Mouse (Mus musculus) liver, embryonic 12.5 days (tissue): Measurements from ENCODE around the gene Nkiras2. TPM values are rescaled to one million over a fixed set of nuclear protein-coding genes. Genes with fewer than 3 reads are reported as not detected.
A peak's percentile ranks its signal among the peaks of the same experiment; 100 is the strongest.

ENCODE experiments used
- ATAC-seq: fragments of 200-750 bp; cut with Nextera tagmentation; 2 replicates; pipeline ENCODE4 v1.8.0; 2017; ENCODE audit warnings: moderate number of reproducible peaks, mild to moderate bottlenecking, moderate library complexity
- H3K27ac ChIP-seq: fragments of 300-500 bp; sonication (generic); 2 replicates; pipeline ENCODE4 v1.5.1; 2016; ENCODE audit warnings: mild to moderate bottlenecking
- H3K27me3 ChIP-seq: fragments of 300-500 bp; sonication (generic); replicated peaks from 2 replicates; pipeline ENCODE4 v1.6.1; 2016; ENCODE audit warnings: mild to moderate bottlenecking, moderate library complexity
- H3K36me3 ChIP-seq: fragments of 300-500 bp; sonication (generic); 2 replicates; pipeline ENCODE4 v1.6.1; 2016; ENCODE audit warnings: mild to moderate bottlenecking, moderate library complexity
- H3K4me1 ChIP-seq: fragments of 300-500 bp; sonication (generic); 2 replicates; pipeline ENCODE4 v1.6.1; 2016
- H3K4me2 ChIP-seq: fragments of 300-500 bp; sonication (generic); 2 replicates; pipeline ENCODE4 v1.6.1; 2016; ENCODE audit warnings: mild to moderate bottlenecking, moderate library complexity
- H3K4me3 ChIP-seq: fragments of 300-500 bp; sonication (generic); 2 replicates; pipeline ENCODE4 v1.5.1; 2016; ENCODE audit warnings: mild to moderate bottlenecking, moderate library complexity
- H3K9ac ChIP-seq: fragments of 300-500 bp; sonication (generic); 2 replicates; pipeline ENCODE4 v1.6.1; 2016; ENCODE audit warnings: mild to moderate bottlenecking, moderate library complexity
- H3K9me3 ChIP-seq: fragments of 300-500 bp; sonication (generic); replicated peaks from 2 replicates; pipeline ENCODE4 v1.6.1; 2016; ENCODE audit warnings: mild to moderate bottlenecking, moderate library complexity
- WGBS: fragments of 180-500 bp; shearing (Covaris S2); methylation state at CpG from one replicate; pipeline ENCODE4 v1.1.7; 2016; ENCODE audit not compliant: insufficient replicate concordance; 5-methylcytosine and 5-hydroxymethylcytosine counted together
- polyA plus RNA-seq: library from polyadenylated mRNA; unstranded; fragments of >200 nt; fragmentation: Nextera tagmentation; extraction: Ambion mirVana; gene quantifications from 2 replicates; pipeline ENCODE4 v1.2.1, GENCODE M21; 2016

Nkiras2 gene
- polyA plus RNA-seq, 1 experiment from 2014 or later = 22.5 TPM

GRCm38 (mm10) chr11:100619982-100620381 is 938 bp downstream of the Nkiras2 start, which contains the start of gene Dnajc7:
Gene Dnajc7, minus strand, starts transcription at chr11:100620168.
- H3K4me2 ChIP-seq = peak within 1 kb of the TSS; percentile 91
- 7% methylated on average over 11 of the region's 11 CpGs for WGBS
- peak within 1 kb of the TSS; percentile 89 for H3K9ac ChIP-seq
- peak; percentile 15 for ATAC-seq
- no peaks in the 10 kb centered on the region for H3K9me3 ChIP-seq
- H3K4me3 ChIP-seq = peak within 1 kb of the TSS; percentile 85
- H3K36me3 ChIP-seq = peaks cover 15% of the 10 kb centered on the region
- peaks cover 69% of the 10 kb centered on the region for H3K4me1 ChIP-seq
- no peaks in the 10 kb centered on the region for H3K27me3 ChIP-seq
- H3K27ac ChIP-seq = peak within 1 kb of the TSS; percentile 84

GRCm38 (mm10) chr11:100622714-100623113 is 3.7 kb downstream of the Nkiras2 start:
- peaks cover 30% of the 10 kb centered on the region for H3K36me3 ChIP-seq
- H3K4me3 ChIP-seq = peak overlapping the region; percentile 88
- peaks cover 64% of the 10 kb centered on the region for H3K4me1 ChIP-seq
- WGBS = under 1% methylated on average over 24 of the region's 24 CpGs
- H3K9ac ChIP-seq = peak overlapping the region; percentile 85
- peak; percentile 80 for ATAC-seq
- no peaks in the 10 kb centered on the region for H3K9me3 ChIP-seq
- H3K4me2 ChIP-seq = peak overlapping the region; percentile 83
- H3K27me3 ChIP-seq = no peaks in the 10 kb centered on the region
- H3K27ac ChIP-seq = peak overlapping the region; percentile 80

GRCm38 (mm10) chr11:100623867-100624266 is 4.8 kb downstream of the Nkiras2 start:
- Histone ChIP-seq H3K4me3 (peak overlapping the region; percentile 88), H3K36me3 (peaks cover 30% of the 10 kb centered on the region)

GRCm38 (mm10) chr11:100625754-100626700 is 7.0 kb downstream of the Nkiras2 start:
- peaks cover 61% of the 10 kb centered on the region for H3K4me1 ChIP-seq
- peak overlapping the region; percentile 10; the same call in 1 of the 2 replicates for H3K27ac ChIP-seq

More at GRCm38 (mm10) chr11:100623867-100624266, 4.8 kb downstream of the Nkiras2 start:
- H3K4me1 ChIP-seq = peaks cover 63% of the 10 kb centered on the region
- ATAC-seq = no peak
- H3K4me2 ChIP-seq = peak overlapping the region; percentile 83
- H3K27me3 ChIP-seq = 0 out of 2 replicates have a peak, but pooled peaks cover under 1% of the 10 kb centered on the region
- peak overlapping the region; percentile 45; the same call in 1 of the 2 replicates for H3K27ac ChIP-seq
- 52% methylated on average over 5 of the region's 5 CpGs for WGBS
- no peaks in the 10 kb centered on the region for H3K9me3 ChIP-seq
- peak overlapping the region; percentile 85 for H3K9ac ChIP-seq

GRCm38 (mm10) chr11:100626701-100627195 is 7.7 kb downstream of the Nkiras2 start:
- no peak overlapping the region for H3K4me3 ChIP-seq
- H3K27ac ChIP-seq = peak overlapping the region; percentile 16; the same call in 1 of the 2 replicates
- ATAC-seq = peak; percentile 69
- peaks cover 20% of the 10 kb centered on the region for H3K27me3 ChIP-seq
- H3K9me3 ChIP-seq = no peaks in the 10 kb centered on the region
- H3K9ac ChIP-seq = no peak overlapping the region
- 11% methylated on average over 9 of the region's 9 CpGs for WGBS
- peaks cover 61% of the 10 kb centered on the region for H3K4me1 ChIP-seq
- H3K36me3 ChIP-seq = peaks cover 30% of the 10 kb centered on the region
- H3K4me2 ChIP-seq = peak overlapping the region; percentile 35

More at GRCm38 (mm10) chr11:100625754-100626700, 7.0 kb downstream of the Nkiras2 start:
- peaks cover 30% of the 10 kb centered on the region for H3K36me3 ChIP-seq
- peaks cover 20% of the 10 kb centered on the region for H3K27me3 ChIP-seq
- no peak overlapping the region for H3K9ac ChIP-seq
- H3K4me2 ChIP-seq = peak overlapping the region; percentile 35; the same call in 1 of the 2 replicates
- 86% methylated on average over 23 of the region's 23 CpGs for WGBS
- ATAC-seq = no peak
- H3K4me3 ChIP-seq = no peak overlapping the region
- H3K9me3 ChIP-seq = no peaks in the 10 kb centered on the region

- 69% methylated on average over 5 of the region's 5 CpGs for WGBS
- H3K36me3 ChIP-seq = peaks cover 30% of the 10 kb centered on the region
- H3K27ac ChIP-seq = no peak overlapping the region
- no peak overlapping the region for H3K4me3 ChIP-seq
- peaks cover 31% of the 10 kb centered on the region for H3K27me3 ChIP-seq
- no peaks in the 10 kb centered on the region for H3K9me3 ChIP-seq
- no peak overlapping the region for H3K9ac ChIP-seq
- H3K4me1 ChIP-seq = peaks cover 55% of the 10 kb centered on the region
- H3K4me2 ChIP-seq = no peak overlapping the region
- no peak for ATAC-seq
These were observed 9.0 kb downstream of the Nkiras2 start for GRCm38 (mm10) chr11:100628056-100628455.

- Histone ChIP-seq H3K9me3 (no peaks in the 10 kb centered on the region), H3K4me1 (peaks cover 46% of the 10 kb centered on the region), H3K4me2 (no peak overlapping the region), H3K9ac (no peak overlapping the region), H3K27ac (no peak overlapping the region), H3K4me3 (no peak overlapping the region), H3K36me3 (peaks cover 30% of the 10 kb centered on the region), H3K27me3 (peaks cover 40% of the 10 kb centered on the region)
- 57% methylated on average over 13 of the region's 13 CpGs for WGBS
- no peak for ATAC-seq
These were observed 9.9 kb downstream of the Nkiras2 start for GRCm38 (mm10) chr11:100628862-100629352.

GRCm38 (mm10) chr11:100634530-100634929 is 15.5 kb downstream of the Nkiras2 start:
- WGBS = 57% methylated on average over 7 of the region's 7 CpGs
- Histone ChIP-seq H3K4me1 (no peaks in the 10 kb centered on the region), H3K27ac (no peak overlapping the region), H3K4me3 (no peak overlapping the region), H3K9me3 (no peaks in the 10 kb centered on the region), H3K9ac (no peak overlapping the region), H3K27me3 (peaks cover 87% of the 10 kb centered on the region), H3K4me2 (no peak overlapping the region), H3K36me3 (no peaks in the 10 kb centered on the region)
- no peak for ATAC-seq

- H3K4me3 ChIP-seq = peak overlapping the region; percentile 28
- no peaks in the 10 kb centered on the region for H3K9me3 ChIP-seq
- H3K27me3 ChIP-seq = peaks cover 93% of the 10 kb centered on the region
- no peak; the same call in 1 of the 2 replicates for ATAC-seq
- H3K27ac ChIP-seq = no peak overlapping the region
- H3K9ac ChIP-seq = no peak overlapping the region
- H3K36me3 ChIP-seq = no peaks in the 10 kb centered on the region
- H3K4me2 ChIP-seq = peak overlapping the region; percentile 62
- 0 out of 2 replicates have a peak, but pooled peaks cover 6% of the 10 kb centered on the region for H3K4me1 ChIP-seq
- WGBS = 9% methylated on average over 52 of the region's 52 CpGs
These were observed 21.3 kb downstream of the Nkiras2 start for GRCm38 (mm10) chr11:100640159-100640906.

- H3K9ac ChIP-seq = no peak overlapping the region
- no peak overlapping the region for H3K4me2 ChIP-seq
- H3K4me1 ChIP-seq = 0 out of 2 replicates have a peak, but pooled peaks cover 6% of the 10 kb centered on the region
- H3K27ac ChIP-seq = no peak overlapping the region
- peaks cover 74% of the 10 kb centered on the region for H3K27me3 ChIP-seq
- WGBS = 60% methylated on average over 15 of the region's 15 CpGs
- no peaks in the 10 kb centered on the region for H3K36me3 ChIP-seq
- no peaks in the 10 kb centered on the region for H3K9me3 ChIP-seq
- ATAC-seq = no peak
- no peak overlapping the region for H3K4me3 ChIP-seq
These were observed 24.9 kb downstream of the Nkiras2 start for GRCm38 (mm10) chr11:100643612-100644575.
